Mouse (Mus musculus) embryonic stem cell, embryonic (primary cell): ENCODE measurements around the gene Igfbp4.

Experiments used
- CTCF ChIA-PET, 4 experiments: fragments of 300-600 bp in 2 of 4; fragments of 350-600 bp in 2 of 4; sonication (Branson Sonifier 250); formaldehyde crosslinking; loops; one replicate each; lab custom pipeline; 2022; ENCODE audit warnings: inconsistent platforms in 2 of 4; lab: Charles Lee
- POLR2A ChIA-PET, 4 experiments: fragments of 300-600 bp in 2 of 4; fragments of 350-600 bp in 2 of 4; sonication (Branson Sonifier 250); formaldehyde crosslinking; loops; one replicate each; lab custom pipeline; 2022; ENCODE audit warnings: antibody characterized with exemption in 4 of 4, inconsistent platforms in 1 of 4; lab: Charles Lee

Igfbp4 gene

GRCm38 (mm10) chr11:99088486-99088885, 47.4 kb downstream of the Igfbp4 start:
- ChIA-PET CTCF (interaction anchor here in 3 of 4 experiments (0.6 to 2.9 kb wide), 5 partner anchors 22 to 53 kb away, joined by 3 to 16 read pairs (median 5); no protein-coding TSS in a partner anchor), POLR2A (interaction anchor here in 1 of 4 experiments (0.7 to 1.1 kb wide), 4 partner anchors 35 to 138 kb away, joined by 3 to 4 read pairs (median 4); no protein-coding TSS in a partner anchor)

- ChIA-PET CTCF (interaction anchor here in 3 of 4 experiments (0.6 to 2.9 kb wide), 7 partner anchors 21 to 61 kb away, joined by 3 to 16 read pairs (median 5); no protein-coding TSS in a partner anchor), POLR2A (interaction anchor here in 2 of 4 experiments (0.6 to 1.7 kb wide), 6 partner anchors 11 to 135 kb away, joined by 3 to 6 read pairs (median 4); no protein-coding TSS in a partner anchor)
Observed at GRCm38 (mm10) chr11:99089077-99089601, 48.1 kb downstream of the Igfbp4 start, which contains the start of gene Tns4. Tns4 (minus strand) TSS chr11:99089306.

- ChIA-PET POLR2A (interaction anchor here in 3 of 4 experiments (0.5 to 1.7 kb wide), 4 partner anchors 13 to 60 kb away, joined by 3 to 6 read pairs (median 4); no protein-coding TSS in a partner anchor), CTCF (interaction anchor here (0.5 to 2.9 kb wide), 14 partner anchors 9 to 181 kb away, joined by 3 to 16 read pairs (median 3); no protein-coding TSS in a partner anchor)
Observed at GRCm38 (mm10) chr11:99090391-99090790, 49.3 kb downstream of the Igfbp4 start.

GRCm38 (mm10) chr11:99091666-99092065, 50.6 kb downstream of the Igfbp4 start:
- CTCF ChIA-PET, result interaction anchor here in 3 of 4 experiments (0.7 to 1.1 kb wide), 3 partner anchors 18 to 26 kb away, joined by 3 to 5 read pairs (median 3); no protein-coding TSS in a partner anchor
- POLR2A ChIA-PET, result interaction anchor here in 3 of 4 experiments (0.5 to 1.3 kb wide), 9 partner anchors 13 to 1229 kb away, joined by 3 to 6 read pairs (median 4); partner anchors contain the start of gene Eif1 (in 1 of the 3)

- ChIA-PET POLR2A (interaction anchor here in 1 of 4 experiments (0.6 to 1.4 kb wide), 2 partner anchors 10 to 524 kb away, joined by 3 read pairs; no protein-coding TSS in a partner anchor), CTCF (interaction anchor here in 2 of 4 experiments (0.7 to 1.9 kb wide), 2 partner anchors 17 to 214 kb away, joined by 3 to 4 read pairs; no protein-coding TSS in a partner anchor)
Observed at GRCm38 (mm10) chr11:99093740-99094139, 52.7 kb downstream of the Igfbp4 start.

GRCm38 (mm10) chr11:99094911-99095676, 54.0 kb downstream of the Igfbp4 start:
- CTCF ChIA-PET, result interaction anchor here in 3 of 4 experiments (0.6 to 1.9 kb wide), 6 partner anchors 11 to 204 kb away, joined by 3 to 7 read pairs (median 4); no protein-coding TSS in a partner anchor

GRCm38 (mm10) chr11:99095759-99096158, 54.7 kb downstream of the Igfbp4 start:
- ChIA-PET CTCF (interaction anchor here in 3 of 4 experiments (0.6 to 1.2 kb wide), 4 partner anchors 11 to 1094 kb away, joined by 3 to 7 read pairs (median 4); no protein-coding TSS in a partner anchor), POLR2A (interaction anchor here (0.7 to 1.9 kb wide), 16 partner anchors 9 to 392 kb away, joined by 3 to 8 read pairs (median 4); no protein-coding TSS in a partner anchor)

More at GRCm38 (mm10) chr11:99094911-99095676, 54.0 kb downstream of the Igfbp4 start:
- POLR2A ChIA-PET, result interaction anchor here in 3 of 4 experiments (0.7 to 1.9 kb wide), 11 partner anchors 9 to 105 kb away, joined by 3 to 8 read pairs (median 4); no protein-coding TSS in a partner anchor

- ChIA-PET POLR2A (interaction anchor here in 3 of 4 experiments (0.6 to 1.9 kb wide), 12 partner anchors 9 to 393 kb away, joined by 3 to 8 read pairs (median 4); no protein-coding TSS in a partner anchor), CTCF (interaction anchor here in 1 of 4 experiments (0.6 kb wide), 1 partner anchor 1095 kb away, joined by 3 read pairs; no protein-coding TSS in a partner anchor)
Observed at GRCm38 (mm10) chr11:99096417-99096816, 55.4 kb downstream of the Igfbp4 start.

- CTCF ChIA-PET, result no interaction called here
- POLR2A ChIA-PET, result interaction anchor here in 3 of 4 experiments (0.7 to 1.7 kb wide), 4 partner anchors 13 to 393 kb away, joined by 3 to 4 read pairs (median 3); no protein-coding TSS in a partner anchor
Observed at GRCm38 (mm10) chr11:99096996-99097774, 56.1 kb downstream of the Igfbp4 start.

GRCm38 (mm10) chr11:99098924-99099323, 57.9 kb downstream of the Igfbp4 start:
- POLR2A ChIA-PET, result interaction anchor here in 2 of 4 experiments (0.6 to 1.3 kb wide), 2 partner anchors 19 to 50 kb away, joined by 4 to 5 read pairs; no protein-coding TSS in a partner anchor

GRCm38 (mm10) chr11:99099516-99099915, 58.5 kb downstream of the Igfbp4 start:
- POLR2A ChIA-PET, result interaction anchor here in 1 of 4 experiments (1.1 to 1.3 kb wide), 2 partner anchors 11 to 20 kb away, joined by 4 to 5 read pairs; no protein-coding TSS in a partner anchor
- CTCF ChIA-PET, result interaction anchor here in 1 of 4 experiments (0.6 to 2.5 kb wide), 3 partner anchors 11 to 33 kb away, joined by 4 to 10 read pairs (median 7); no protein-coding TSS in a partner anchor

More at GRCm38 (mm10) chr11:99098924-99099323, 57.9 kb downstream of the Igfbp4 start:
- CTCF ChIA-PET, result interaction anchor here in 1 of 4 experiments (0.5 to 2.5 kb wide), 2 partner anchors 11 to 17 kb away, joined by 4 to 10 read pairs; no protein-coding TSS in a partner anchor

- POLR2A ChIA-PET, result interaction anchor here in 2 of 4 experiments (1.0 to 1.3 kb wide), 3 partner anchors 10 to 21 kb away, joined by 3 to 5 read pairs (median 4); no protein-coding TSS in a partner anchor
- CTCF ChIA-PET, result interaction anchor here in 1 of 4 experiments (0.6 to 2.5 kb wide), 3 partner anchors 10 to 34 kb away, joined by 4 to 10 read pairs (median 7); no protein-coding TSS in a partner anchor
Observed at GRCm38 (mm10) chr11:99100215-99100614, 59.2 kb downstream of the Igfbp4 start.

- CTCF ChIA-PET, result interaction anchor here in 1 of 4 experiments (1.1 kb wide), 1 partner anchor 9 kb away, joined by 5 read pairs; no protein-coding TSS in a partner anchor
- POLR2A ChIA-PET, result interaction anchor here in 3 of 4 experiments (0.5 to 1.5 kb wide), 3 partner anchors 8 to 60 kb away, joined by 3 to 4 read pairs (median 3); no protein-coding TSS in a partner anchor
Observed at GRCm38 (mm10) chr11:99101693-99102092, 60.6 kb downstream of the Igfbp4 start.

GRCm38 (mm10) chr11:99102575-99103270, 61.7 kb downstream of the Igfbp4 start:
- CTCF ChIA-PET, result interaction anchor here in 1 of 4 experiments (0.6 to 1.1 kb wide), 2 partner anchors 8 to 14 kb away, joined by 3 to 5 read pairs; no protein-coding TSS in a partner anchor
- POLR2A ChIA-PET, result interaction anchor here in 1 of 4 experiments (0.8 kb wide), 1 partner anchor 41 kb away, joined by 3 read pairs; no protein-coding TSS in a partner anchor
